Mouse (Mus musculus) spleen, postnatal 10 days (tissue): Measurements from ENCODE around the gene Gnb3.
"Not testable (repeated sequence)": the region's sequence is repeated elsewhere in the genome, so short reads cannot be mapped to it uniquely, and the experiment has no call there.

Experiments used
- DNase-seq, 2 experiments: peaks; one replicate each; pipeline ENCODE4 v3.0.0; 2021 to 2022; ENCODE audit warnings: low spot score in 2 of 2

Gnb3 gene

GRCm38 (mm10) chr6:124857840-124858530, 17.9 kb upstream of the Gnb3 start:
- DNase-seq: no peak

GRCm38 (mm10) chr6:124856916-124857839, 17.1 kb upstream of the Gnb3 start, which contains the start of gene P3h3:
TSS of gene P3h3 (minus strand) at chr6:124857752.
- peak; percentile 43 to 72 for DNase-seq

- no peak for DNase-seq
Measured at GRCm38 (mm10) chr6:124856321-124856720, 16.2 kb upstream of the Gnb3 start.

GRCm38 (mm10) chr6:124854647-124855046, 14.6 kb upstream of the Gnb3 start:
- no peak for DNase-seq

- DNase-seq: no peak
Measured at GRCm38 (mm10) chr6:124850535-124850934, 10.5 kb upstream of the Gnb3 start.

GRCm38 (mm10) chr6:124847305-124847704, 7.2 kb upstream of the Gnb3 start:
- DNase-seq: peak; percentile 87 to 92

- no peak for DNase-seq
Measured at GRCm38 (mm10) chr6:124839805-124840204, 270 bp downstream of the Gnb3 start.

- DNase-seq: no peak
Measured at GRCm38 (mm10) chr6:124836411-124836810, 3.7 kb downstream of the Gnb3 start.

- DNase-seq: no peak
Measured at GRCm38 (mm10) chr6:124835531-124835930, 4.5 kb downstream of the Gnb3 start.

- no peak for DNase-seq
Measured at GRCm38 (mm10) chr6:124834512-124835081, 5.5 kb downstream of the Gnb3 start.

- DNase-seq: no peak
Measured at GRCm38 (mm10) chr6:124831649-124832048, 8.4 kb downstream of the Gnb3 start.

GRCm38 (mm10) chr6:124831199-124831598, 8.9 kb downstream of the Gnb3 start:
- not testable (repeated sequence) for DNase-seq

- peak; percentile 86 to 95 for DNase-seq
Measured at GRCm38 (mm10) chr6:124829799-124830700, 10.0 kb downstream of the Gnb3 start.

- DNase-seq: peak; percentile 96 to 98
Measured at GRCm38 (mm10) chr6:124828868-124829798, 10.9 kb downstream of the Gnb3 start, which contains the start of the genes Usp5 and Cdca3. TSS of gene Usp5 (minus strand) at chr6:124829484. TSS of gene Cdca3 (plus strand) at chr6:124829547.

- DNase-seq: peak in 1 of 2 experiments; percentile 50
Measured at GRCm38 (mm10) chr6:124828101-124828592, 11.9 kb downstream of the Gnb3 start.

GRCm38 (mm10) chr6:124822049-124822448, 18.0 kb downstream of the Gnb3 start:
- DNase-seq: no peak

GRCm38 (mm10) chr6:124820891-124821290, 19.2 kb downstream of the Gnb3 start:
- no peak for DNase-seq

- no peak for DNase-seq
Measured at GRCm38 (mm10) chr6:124817971-124818370, 22.1 kb downstream of the Gnb3 start.

- no peak for DNase-seq
Measured at GRCm38 (mm10) chr6:124817563-124817962, 22.5 kb downstream of the Gnb3 start.

- DNase-seq: no peak
Measured at GRCm38 (mm10) chr6:124817125-124817524, 22.9 kb downstream of the Gnb3 start.
